Mouse (Mus musculus) MEL (cell line): ENCODE data around the gene Ube2r2.

Experiments
- BHLHE40 ChIP-seq: IDR thresholded peaks from 2 replicates; pipeline ENCODE4 v1.6.1; 2012; ENCODE audit warnings: low read depth, mild to moderate bottlenecking, inconsistent platforms, low read length, improper control_type of control experiment, borderline replicate concordance
- CTCF ChIP-seq, 3 experiments: IDR thresholded peaks in 2 of 3; conservative IDR thresholded peaks in 1 of 3; 2 replicates each; pipeline ENCODE4 v1.5.1; 2011 to 2012; ENCODE audit warnings: low read length in 3 of 3, low read depth in 2 of 3, mild to moderate bottlenecking in 2 of 3, improper control_type of control experiment in 1 of 3, inconsistent platforms in 1 of 3, mixed read lengths in 1 of 3, moderate library complexity in 1 of 3; ENCODE audit not compliant: control insufficient read depth in 1 of 3, insufficient read depth in 1 of 3, poor library complexity in 1 of 3, severe bottlenecking in 1 of 3
- E2F4 ChIP-seq: IDR thresholded peaks from 2 replicates; pipeline ENCODE4 v1.6.1; 2011; ENCODE audit warnings: low read depth, low read length, improper control_type of control experiment, borderline replicate concordance
- EP300 ChIP-seq, 2 experiments: IDR thresholded peaks; 2 replicates each; pipeline ENCODE4 v1.6.1; 2011; ENCODE audit warnings: improper control_type of control experiment in 2 of 2, low read length in 2 of 2, low read depth in 1 of 2, mild to moderate bottlenecking in 1 of 2
- GATA1 ChIP-seq: IDR thresholded peaks from 2 replicates; pipeline ENCODE4 v1.6.1; 2011; ENCODE audit warnings: low read depth, low read length, improper control_type of control experiment
- JUND ChIP-seq: IDR thresholded peaks from 2 replicates; pipeline ENCODE4 v1.6.1; 2011; ENCODE audit warnings: low read depth, mild to moderate bottlenecking, improper control_type of control experiment, low read length
- MXI1 ChIP-seq: IDR thresholded peaks from 2 replicates; pipeline ENCODE4 v1.6.1; 2011; ENCODE audit warnings: mild to moderate bottlenecking, low read depth, low read length, improper control_type of control experiment
- MYC ChIP-seq: IDR thresholded peaks from 2 replicates; pipeline ENCODE4 v1.6.1; 2011; ENCODE audit warnings: low read depth, mild to moderate bottlenecking, low read length, improper control_type of control experiment, moderate library complexity
- NELFE ChIP-seq: IDR thresholded peaks from 2 replicates; pipeline ENCODE4 v1.6.1; 2011; ENCODE audit warnings: low read depth, low read length, improper control_type of control experiment
- POLR2A ChIP-seq, 2 experiments: IDR thresholded peaks; 2 replicates each; pipeline ENCODE4 v1.6.1; 2011 to 2012; ENCODE audit warnings: low read length in 2 of 2, mild to moderate bottlenecking in 2 of 2, control low read depth in 1 of 2, improper control_type of control experiment in 1 of 2, low read depth in 1 of 2, moderate library complexity in 1 of 2; ENCODE audit not compliant: control insufficient read depth in 1 of 2, insufficient read depth in 1 of 2, poor library complexity in 1 of 2
- POLR2AphosphoS2 ChIP-seq: IDR thresholded peaks from 2 replicates; pipeline ENCODE4 v1.6.1; 2011; ENCODE audit warnings: low read length, improper control_type of control experiment
- TBP ChIP-seq: IDR thresholded peaks from 2 replicates; pipeline ENCODE4 v1.8.0; 2011; ENCODE audit warnings: low read depth, low read length, improper control_type of control experiment
- USF1 ChIP-seq: IDR thresholded peaks from 2 replicates; pipeline ENCODE4 v1.6.1; 2014; ENCODE audit warnings: low read depth, mild to moderate bottlenecking, inconsistent platforms, low read length, improper control_type of control experiment, moderate library complexity

- TF ChIP-seq GATA1 = no peak
- no peak for TF ChIP-seq NELFE
- TF ChIP-seq TBP = no peak
- no peak for TF ChIP-seq E2F4
- TF ChIP-seq CTCF (IDR thresholded peaks at IDR 0.05 in 2 of 3, conservative IDR thresholded peaks at IDR 0.05 in 1 of 3; ENCODE audit: control insufficient read depth in 1 of 3, insufficient read depth in 1 of 3, low read depth in 2 of 3, low read length in 3 of 3, poor library complexity in 1 of 3, severe bottlenecking in 1 of 3) = no peak
- no peak for TF ChIP-seq USF1
- TF ChIP-seq BHLHE40 = no peak
- no peak for TF ChIP-seq JUND
- no peak for TF ChIP-seq MXI1
- no peak for TF ChIP-seq POLR2AphosphoS2
- no peak for TF ChIP-seq POLR2A (IDR thresholded peaks at IDR 0.05; ENCODE audit: control insufficient read depth in 1 of 2, insufficient read depth in 1 of 2, low read depth in 1 of 2, low read length in 2 of 2, poor library complexity in 1 of 2)
- no peak for TF ChIP-seq MYC
- TF ChIP-seq EP300 (IDR thresholded peaks at IDR 0.05; ENCODE audit: low read depth in 1 of 2, low read length in 2 of 2) = no peak
These were observed 54.3 kb downstream of the Ube2r2 start for GRCm38 (mm10) chr4:41189809-41190208.
